Mouse (Mus musculus) macrophage (primary cell): ENCODE measurements around the gene Npb. TPM values are rescaled to one million over a fixed set of nuclear protein-coding genes. Genes with fewer than 3 reads are reported as not detected.
"Not testable (repeated sequence)": the region's sequence is repeated elsewhere in the genome, so short reads cannot be mapped to it uniquely, and the experiment has no call there.

Source experiments
- H3K27ac ChIP-seq: fragments of 350-480 bp; formaldehyde crosslinking; 2 replicates; pipeline ENCODE4 v1.9.0; 2021
- H3K36me3 ChIP-seq: fragments of 350-480 bp; formaldehyde crosslinking; 2 replicates; pipeline ENCODE4 v1.9.0; 2021; ENCODE audit errors: inconsistent target
- H3K4me3 ChIP-seq: fragments of 350-480 bp; formaldehyde crosslinking; 2 replicates; pipeline ENCODE4 v1.9.0; 2021; ENCODE audit errors: inconsistent target
- H3K79me2 ChIP-seq: fragments of 350-480 bp; formaldehyde crosslinking; 2 replicates; pipeline ENCODE4 v1.9.0; 2021; ENCODE audit errors: inconsistent target
- WGBS: methylation state at CpG from one replicate; pipeline ENCODE4 v1.1.7; 2026; ENCODE audit warnings: inconsistent platforms; ENCODE audit not compliant: missing documents; 5-methylcytosine and 5-hydroxymethylcytosine counted together
- polyA plus RNA-seq: library from polyadenylated mRNA; stranded (reverse); fragments of 250-400 nt; gene quantifications from 3 replicates; pipeline ENCODE4 v1.2.4, GENCODE M21; 2018; ENCODE audit warnings: inconsistent platforms
- total RNA-seq, 78 experiments: library from RNA; depleted of rRNA; stranded (reverse); fragments of 250-400 nt; gene quantifications; 1 replicate in 9 of 78; 2 replicates in 24 of 78; 3 replicates in 43 of 78; 4 replicates in 2 of 78; pipeline ENCODE4 v1.2.4; 2018; ENCODE audit warnings: inconsistent platforms in 56 of 78

The Npb gene
- 1 to 10 TPM in 2 of 26 experiments, not detected in 24; 2.0 to 2.4 TPM for total RNA-seq (2018; cell fraction: chromatin; rRNA removed)
- not detected for total RNA-seq (2018; cell fraction: cytosol; rRNA removed)
- total RNA-seq (2018; cell fraction: nucleus; rRNA removed), result not detected
- polyA plus RNA-seq, result not detected in 3 replicates

DNA sequence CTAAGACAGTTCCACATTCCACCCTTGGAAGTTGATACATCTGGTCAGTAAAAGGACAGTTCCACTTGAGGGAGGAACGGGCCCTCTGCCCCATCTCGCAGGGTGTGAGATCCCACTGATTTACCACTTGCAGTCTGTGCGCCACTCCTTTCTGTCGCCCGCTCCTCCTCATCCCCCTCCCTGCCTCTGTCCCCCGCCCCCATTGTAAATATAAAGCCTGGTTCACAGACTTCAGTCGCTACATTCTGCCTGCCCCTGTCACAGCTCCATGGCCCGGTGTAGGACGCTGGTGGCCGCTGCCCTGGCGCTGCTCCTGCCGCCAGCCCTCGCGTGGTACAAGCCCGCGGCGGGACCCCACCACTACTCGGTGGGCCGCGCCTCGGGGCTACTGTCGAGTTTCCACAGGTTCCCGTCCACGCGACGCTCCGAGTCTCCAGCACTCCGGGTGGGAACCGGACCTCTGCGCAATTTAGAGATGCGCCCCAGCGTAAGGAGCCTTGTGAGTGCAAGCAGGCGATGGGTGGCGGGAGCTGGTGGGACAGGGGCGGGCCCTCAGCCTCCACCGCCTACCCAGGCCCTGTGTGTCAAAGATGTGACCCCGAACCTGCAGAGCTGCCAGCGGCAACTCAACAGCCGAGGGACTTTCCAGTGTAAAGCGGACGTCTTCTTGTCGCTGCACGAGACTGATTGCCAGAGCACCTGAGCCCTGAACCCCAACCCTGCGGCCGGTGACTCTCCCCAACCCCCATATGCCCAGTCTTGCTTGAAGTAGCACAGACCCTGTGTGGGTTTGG is at the start of gene Npb:
TSS of gene Npb (plus strand) at position 237 of the 794 bp plus-strand sequence.
- H3K79me2 ChIP-seq, result peaks cover 2% of the 10 kb centered on the region; the same call in 1 of the 2 replicates
- H3K27ac ChIP-seq, result no peak within 1 kb of the TSS
- WGBS, result 29% methylated on average over 45 of the region's 45 CpGs
- H3K36me3 ChIP-seq, result peaks cover 53% of the 10 kb centered on the region; the same call in 1 of the 2 replicates
- H3K4me3 ChIP-seq, result no peak within 1 kb of the TSS

DNA sequence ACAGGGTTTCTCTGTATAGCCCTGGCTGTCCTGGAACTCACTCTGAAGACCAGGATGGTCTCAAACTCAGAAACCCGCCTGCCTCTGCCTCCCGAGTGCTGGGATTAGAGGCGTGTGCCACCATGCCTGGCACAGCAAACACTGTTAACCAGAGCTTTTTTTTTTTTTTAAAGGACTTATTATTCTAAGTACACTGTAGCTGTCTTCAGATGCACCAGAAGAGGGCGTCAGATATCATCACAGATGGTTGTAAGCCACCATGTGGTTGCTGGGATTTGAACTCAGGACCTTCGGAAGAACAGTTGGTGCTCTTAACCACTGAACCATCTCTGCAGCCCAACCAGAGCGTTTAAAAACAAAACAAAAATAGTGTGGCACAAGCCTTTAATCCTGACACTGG is 49.4 kb upstream of the Npb start:
- H3K4me3 ChIP-seq, H3K27ac ChIP-seq, H3K79me2 ChIP-seq: not testable (repeated sequence)
- H3K36me3 ChIP-seq, result peaks cover 39% of the 10 kb centered on the region
- WGBS, result 93% methylated on average over 6 of the region's 6 CpGs

DNA sequence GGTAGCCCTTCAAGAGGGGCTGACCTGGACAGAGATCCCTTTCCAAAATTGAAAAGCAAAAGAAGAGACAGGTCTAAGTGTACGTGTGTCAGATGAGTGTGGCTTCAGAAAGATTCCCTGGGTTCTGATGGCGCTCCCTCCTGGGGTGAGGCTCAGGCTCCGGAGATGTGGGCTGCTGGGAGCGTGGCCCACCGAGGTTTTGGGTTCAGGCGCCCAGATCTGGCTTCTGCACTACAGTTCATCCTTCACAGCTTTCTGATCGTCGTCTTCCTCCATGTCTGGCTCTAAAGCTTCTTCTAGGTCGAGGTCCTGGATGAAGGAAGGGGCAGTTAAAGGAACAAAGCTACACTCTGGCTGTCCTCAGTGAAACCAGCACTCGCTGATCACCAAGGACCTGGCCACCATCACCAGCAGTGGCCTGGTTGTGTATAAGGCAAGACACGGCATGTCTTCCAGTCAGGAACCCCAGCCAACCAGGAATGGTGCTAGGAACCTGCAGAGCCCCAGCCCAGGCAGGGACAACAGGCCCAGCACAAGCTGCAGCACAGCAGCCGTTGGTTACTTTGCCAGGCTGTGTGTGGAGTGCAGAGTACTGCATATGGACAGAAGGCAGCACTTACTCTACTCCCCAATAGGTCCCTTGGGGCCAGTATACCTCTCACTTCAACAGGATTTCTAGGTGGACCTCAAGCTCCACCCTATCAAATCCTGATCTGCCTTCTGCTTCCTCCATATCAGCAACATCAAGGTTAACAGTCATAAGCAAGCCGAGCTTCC is 47.1 kb upstream of the Npb start:
- Histone ChIP-seq H3K36me3 (peaks cover 62% of the 10 kb centered on the region), H3K4me3 (no peak overlapping the region), H3K79me2 (peaks cover 19% of the 10 kb centered on the region; the same call in 1 of the 2 replicates), H3K27ac (no peak overlapping the region)
- WGBS, result 93% methylated on average over 13 of the region's 13 CpGs

DNA sequence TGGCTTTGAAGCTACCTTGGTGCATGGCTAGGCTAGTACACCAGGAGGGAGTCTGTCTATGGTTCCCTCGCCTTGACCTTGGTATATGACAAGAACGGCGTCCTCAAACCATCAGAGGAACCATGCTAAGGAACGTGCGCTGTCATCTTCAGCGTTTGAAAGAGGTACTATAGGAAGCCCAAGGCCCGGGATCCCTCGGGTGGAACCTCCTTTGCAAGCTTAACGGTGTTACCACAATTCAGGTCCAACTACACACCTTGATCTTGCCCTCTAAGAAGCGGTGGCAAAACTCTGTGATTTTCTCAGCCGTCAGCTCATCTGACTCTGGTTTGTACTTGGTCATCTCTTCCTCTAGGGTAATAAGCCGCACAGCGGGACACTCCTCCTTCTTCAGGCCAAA is 45.3 kb upstream of the Npb start:
- peaks cover 37% of the 10 kb centered on the region for H3K79me2 ChIP-seq
- H3K27ac ChIP-seq, result no peak overlapping the region
- no peak overlapping the region for H3K4me3 ChIP-seq
- H3K36me3 ChIP-seq, result peaks cover 78% of the 10 kb centered on the region
- 94% methylated on average over 13 of the region's 13 CpGs for WGBS

DNA sequence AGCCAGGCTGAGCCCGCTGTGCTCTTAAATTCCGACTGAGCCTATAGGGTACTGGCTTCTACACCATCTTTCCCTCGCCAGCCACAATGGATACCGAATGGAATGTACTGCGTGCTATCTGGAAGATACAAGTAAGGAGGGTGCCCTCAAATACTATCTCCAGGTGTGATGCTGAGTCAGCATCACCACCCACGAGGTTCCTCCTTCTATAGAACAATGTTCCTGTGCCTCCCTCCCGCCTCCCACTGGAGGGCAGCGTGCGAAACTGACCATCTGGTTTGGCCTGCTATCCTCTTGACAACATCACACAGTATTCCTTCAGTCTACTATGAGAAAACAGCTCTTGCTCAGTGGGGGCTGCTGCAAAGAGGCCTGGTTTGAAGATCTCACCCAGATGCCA is 43.2 kb upstream of the Npb start:
- Histone ChIP-seq H3K79me2 (peaks cover 58% of the 10 kb centered on the region), H3K4me3 (no peak overlapping the region), H3K36me3 (peaks cover 90% of the 10 kb centered on the region), H3K27ac (no peak overlapping the region)
- 80% methylated on average over 9 of the region's 9 CpGs for WGBS

DNA sequence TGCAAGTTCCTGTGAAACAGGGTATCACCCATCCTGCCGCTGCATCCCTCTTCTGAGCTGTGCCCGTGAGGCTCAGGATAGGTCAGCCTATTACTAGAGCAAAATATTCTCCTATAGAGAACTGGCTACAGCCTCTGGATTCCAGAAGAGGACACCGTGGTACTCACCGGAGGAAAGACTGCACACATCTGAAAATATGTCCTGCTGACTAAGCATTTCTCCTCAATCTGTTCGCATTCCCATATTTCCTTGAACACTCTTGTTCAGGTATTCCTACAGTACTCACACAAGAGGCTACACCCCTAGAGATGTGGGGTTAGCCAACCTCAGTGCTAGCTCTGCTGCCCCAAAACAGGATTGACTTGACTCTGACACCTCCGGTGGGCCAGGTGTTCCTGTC is 40.0 kb upstream of the Npb start:
- Histone ChIP-seq H3K79me2 (peaks cover 80% of the 10 kb centered on the region), H3K36me3 (peaks cover 66% of the 10 kb centered on the region), H3K27ac (no peak overlapping the region), H3K4me3 (no peak overlapping the region)
- WGBS, result 95% methylated on average over 6 of the region's 6 CpGs

DNA sequence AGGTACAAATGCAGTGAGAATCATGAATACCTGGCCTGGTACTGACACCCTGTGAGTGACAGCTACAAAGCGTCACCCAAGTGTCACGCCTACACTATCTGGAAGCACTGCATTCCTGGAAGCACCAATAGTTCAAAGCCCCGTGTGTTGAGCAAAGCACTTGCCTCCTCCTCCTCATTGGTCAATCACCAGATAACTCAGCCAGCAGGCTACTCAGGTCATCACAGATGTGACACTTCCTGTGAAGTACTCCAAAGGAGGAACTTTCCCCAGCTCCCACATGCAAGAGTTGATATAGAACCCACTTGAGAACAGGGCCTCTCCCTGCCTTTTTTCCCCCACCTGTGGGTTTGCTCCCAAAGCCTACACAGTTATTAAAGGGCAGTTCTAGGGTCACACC is 37.2 kb upstream of the Npb start:
- Histone ChIP-seq H3K4me3 (peak overlapping the region; percentile 77), H3K79me2 (peaks cover 81% of the 10 kb centered on the region), H3K27ac (peak overlapping the region; percentile 43; the same call in 1 of the 2 replicates), H3K36me3 (peaks cover 38% of the 10 kb centered on the region)
- WGBS, result 58% methylated on average over 3 of the region's 3 CpGs

DNA sequence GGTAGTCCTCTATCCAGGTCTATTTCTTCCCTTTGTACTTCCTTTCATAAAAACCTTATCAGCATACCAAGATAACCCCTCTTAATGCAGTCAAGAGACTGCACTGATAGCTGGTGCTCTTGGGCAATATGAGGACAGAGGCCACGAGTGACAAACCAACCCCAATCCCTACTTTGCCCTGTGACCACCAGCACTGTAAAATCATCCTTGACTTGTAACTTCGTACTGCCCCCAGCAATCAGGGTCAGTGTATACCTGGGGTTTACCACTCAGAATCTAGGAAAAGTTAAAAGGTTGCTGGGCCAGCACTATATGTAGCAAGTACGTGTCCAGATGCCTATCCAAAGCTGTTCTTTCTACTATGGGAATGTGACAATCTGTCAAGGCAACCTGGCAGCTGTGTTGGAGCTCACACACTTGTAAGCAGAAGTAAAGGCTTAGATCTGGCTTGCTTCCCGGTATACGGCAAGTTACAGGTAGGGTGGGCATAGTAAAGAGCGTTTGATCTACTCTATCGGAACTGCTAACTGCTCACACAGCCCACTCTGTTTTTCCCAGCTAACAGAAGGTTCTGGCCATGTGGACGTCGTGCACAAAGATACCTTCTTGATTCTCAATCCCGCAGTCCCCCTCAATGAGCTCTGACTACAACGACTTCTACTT is 36.4 kb upstream of the Npb start:
- peak overlapping the region; percentile 43 for H3K27ac ChIP-seq

DNA sequence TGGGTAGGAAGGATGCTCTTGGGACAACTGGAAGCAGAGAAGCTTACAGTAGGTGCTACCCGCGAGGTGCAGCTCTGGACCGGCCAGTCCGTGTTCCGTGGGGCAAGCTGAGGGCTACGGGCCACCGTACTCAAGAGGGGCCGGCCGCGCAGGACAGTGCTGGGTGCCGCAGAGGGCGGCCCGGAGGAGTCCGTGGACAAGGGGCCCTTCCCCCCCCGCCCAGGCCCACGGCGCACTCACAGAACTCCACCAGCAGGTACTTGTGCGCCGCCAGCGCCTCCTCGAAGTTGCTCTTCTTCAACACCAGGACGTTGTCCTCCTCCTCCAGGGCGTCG is 35.9 kb upstream of the Npb start:
- H3K36me3 ChIP-seq, result peaks cover 25% of the 10 kb centered on the region; the same call in 1 of the 2 replicates
- H3K79me2 ChIP-seq, result peaks cover 69% of the 10 kb centered on the region
- peak overlapping the region; percentile 77 for H3K4me3 ChIP-seq
- peak overlapping the region; percentile 43 for H3K27ac ChIP-seq
- WGBS, result 1% methylated on average over 23 of the region's 24 CpGs

More for the DNA sequence above, 36.4 kb upstream of the Npb start:
- H3K36me3 ChIP-seq, result peaks cover 30% of the 10 kb centered on the region; the same call in 1 of the 2 replicates
- 6% methylated on average over 11 of the region's 11 CpGs for WGBS
- H3K4me3 ChIP-seq, result peak overlapping the region; percentile 77
- peaks cover 74% of the 10 kb centered on the region for H3K79me2 ChIP-seq

DNA sequence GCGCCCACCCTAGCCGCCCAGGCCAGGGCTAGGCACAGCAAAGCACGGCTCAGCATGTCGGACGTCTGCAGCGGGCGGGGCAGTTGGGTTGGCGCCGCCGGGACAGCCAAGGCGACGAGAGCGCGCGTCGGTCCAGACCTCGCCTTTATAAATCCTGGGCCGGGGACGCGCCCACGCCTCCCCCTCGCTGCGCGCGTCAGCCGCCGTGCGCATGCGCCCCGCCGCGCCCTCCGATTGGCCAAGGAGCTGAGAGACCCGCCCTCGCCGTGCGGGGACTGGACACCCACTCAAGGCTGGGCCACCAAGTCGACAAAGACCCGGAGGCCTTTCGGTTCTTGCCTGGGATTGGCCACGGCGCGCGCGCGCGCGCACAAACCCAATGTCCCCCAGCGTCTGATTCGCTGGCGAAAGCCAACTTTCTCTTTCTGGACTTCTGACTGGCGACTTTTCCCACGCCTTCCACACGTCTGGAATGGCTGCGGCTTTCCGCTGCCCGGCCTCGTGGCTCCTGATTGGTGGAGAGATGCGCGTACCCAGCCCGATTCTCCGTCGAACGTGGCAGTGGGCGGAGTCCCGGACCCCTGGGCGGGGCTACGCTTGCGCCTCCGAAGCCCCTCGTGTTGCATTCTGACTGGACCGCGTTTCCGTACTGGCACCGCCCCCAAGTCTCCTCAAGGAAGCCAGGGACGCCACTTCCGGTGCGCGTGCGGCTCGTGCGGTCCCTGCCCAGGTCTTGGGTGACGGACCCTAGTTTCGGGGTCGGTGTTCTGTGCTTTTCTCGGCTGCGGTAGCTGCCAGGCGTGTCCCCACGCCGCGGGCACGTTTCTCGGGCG is 35.3 kb upstream of the Npb start, which contains the start of gene P4hb:
TSS of gene P4hb (minus strand) at position 502 of the 833 bp plus-strand sequence.
- Histone ChIP-seq H3K27ac (peak within 1 kb of the TSS; percentile 91), H3K4me3 (peak within 1 kb of the TSS; percentile 85), H3K79me2 (peaks cover 65% of the 10 kb centered on the region), H3K36me3 (peaks cover 25% of the 10 kb centered on the region; the same call in 1 of the 2 replicates)
- under 1% methylated on average over 94 of the region's 94 CpGs for WGBS

DNA sequence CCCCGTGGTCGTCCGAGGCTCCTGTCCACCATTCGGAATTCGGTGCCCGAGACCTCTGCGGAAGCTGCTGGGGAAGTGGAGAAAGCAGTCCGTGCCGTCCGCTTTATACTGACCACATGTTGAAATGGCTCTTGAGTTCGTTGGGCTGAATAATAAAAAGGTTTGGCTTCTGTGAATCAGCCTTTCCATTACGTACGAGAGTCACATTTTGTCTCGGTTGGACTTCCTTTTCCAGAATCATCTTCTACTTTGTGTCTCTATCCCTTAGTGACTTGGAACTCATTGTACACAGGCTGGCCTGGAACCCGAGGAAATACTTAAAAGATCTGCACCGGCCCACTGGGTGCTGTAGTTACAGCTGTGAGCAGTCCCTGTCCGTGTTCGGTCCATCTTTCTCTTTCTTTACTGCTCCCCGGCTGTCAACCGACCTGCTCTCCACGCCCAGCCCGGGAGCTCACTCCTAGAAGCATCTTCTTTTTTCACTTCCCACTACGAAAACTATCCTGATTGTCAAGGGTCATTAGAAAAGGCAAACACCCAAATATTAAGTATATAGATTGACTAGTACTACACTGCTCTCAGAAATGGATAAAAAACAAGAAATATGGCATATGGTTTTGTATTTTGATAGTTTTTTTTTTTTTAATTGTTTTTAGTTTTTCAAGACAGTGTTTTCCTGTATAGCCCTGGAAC is 34.5 kb upstream of the Npb start:
- under 1% methylated on average over 23 of the region's 23 CpGs for WGBS
- H3K36me3 ChIP-seq, result peaks cover 25% of the 10 kb centered on the region
- H3K79me2 ChIP-seq, result peaks cover 65% of the 10 kb centered on the region
- peak overlapping the region; percentile 91 for H3K27ac ChIP-seq
- H3K4me3 ChIP-seq, result peak overlapping the region; percentile 85

DNA sequence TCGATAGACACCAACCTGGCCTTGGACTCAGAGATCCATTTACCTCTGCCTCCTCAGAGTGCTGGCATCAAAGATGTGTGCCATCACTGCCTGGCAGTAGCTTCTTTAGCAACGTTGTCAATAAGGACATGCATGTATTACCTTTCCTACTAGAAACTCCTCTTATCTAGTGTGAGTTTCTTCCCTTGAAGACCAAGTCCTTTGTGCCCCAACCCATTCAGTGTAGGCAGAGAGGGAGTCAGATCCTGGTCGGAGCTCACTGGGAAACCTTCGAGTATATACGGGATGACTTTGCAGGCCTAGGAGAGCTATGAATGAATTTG is 34.0 kb upstream of the Npb start:
- H3K4me3 ChIP-seq, result peak overlapping the region; percentile 85
- H3K27ac ChIP-seq, result peak overlapping the region; percentile 91
- H3K79me2 ChIP-seq, result peaks cover 65% of the 10 kb centered on the region
- peaks cover 28% of the 10 kb centered on the region for H3K36me3 ChIP-seq
- WGBS, result 42% methylated on average over 4 of the region's 5 CpGs

DNA sequence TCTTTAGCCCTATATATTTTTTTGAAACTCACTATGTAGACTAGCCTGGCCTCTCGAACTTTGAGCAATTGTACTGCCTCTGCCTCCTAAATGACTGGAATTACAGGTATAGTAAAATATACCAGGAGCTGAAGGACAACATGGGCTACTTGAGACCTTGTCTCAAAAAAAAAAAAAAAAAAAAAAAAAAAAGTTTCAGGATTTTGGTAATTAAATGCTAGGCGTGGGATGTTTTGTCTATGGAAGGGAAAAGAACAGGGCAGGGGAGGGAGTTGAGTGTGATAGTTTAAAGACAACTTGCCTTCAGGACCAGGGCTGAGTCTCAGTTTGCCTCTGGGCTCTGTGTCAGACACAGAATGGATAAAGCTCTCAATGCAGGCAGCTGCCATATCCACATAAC is 33.2 kb upstream of the Npb start:
- Histone ChIP-seq H3K36me3 (peaks cover 27% of the 10 kb centered on the region), H3K27ac (0 out of 2 replicates have a peak overlapping the region, but pooled peaks have one; percentile 91), H3K79me2 (peaks cover 66% of the 10 kb centered on the region), H3K4me3 (no peak overlapping the region)
- no CpG with 5 or more reads among the region's 2 CpGs for WGBS
